Mouse (Mus musculus) cerebellum, adult 9-10 months (tissue): ENCODE data around the gene Vmn1r83.

Source experiments
- DNase-seq: peaks from one replicate; pipeline ENCODE4 v3.0.0; 2022

The Vmn1r83 gene

DNA sequence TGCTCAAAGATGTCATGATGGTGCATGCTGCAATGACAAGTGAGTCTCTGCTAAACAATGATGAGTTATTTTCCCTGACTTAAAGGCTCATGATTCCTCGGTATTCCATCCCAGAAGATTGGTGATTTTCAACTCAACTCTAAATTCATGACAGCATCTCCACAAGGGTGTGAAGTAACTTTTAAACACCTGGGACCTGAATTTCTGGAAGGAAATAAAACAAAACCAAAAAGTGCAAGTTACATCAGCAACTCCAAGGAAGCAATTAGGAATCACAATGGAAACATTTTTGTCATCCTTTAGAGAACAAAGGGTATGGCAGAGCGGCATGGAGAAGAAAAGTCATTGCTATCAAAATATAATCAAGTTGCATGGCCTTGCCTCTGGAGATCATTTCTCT lies at the start of gene Vmn1r83:
Vmn1r83 (minus strand) TSS at position 101 of the 400 bp plus-strand sequence.
- DNase-seq: no peak

DNA sequence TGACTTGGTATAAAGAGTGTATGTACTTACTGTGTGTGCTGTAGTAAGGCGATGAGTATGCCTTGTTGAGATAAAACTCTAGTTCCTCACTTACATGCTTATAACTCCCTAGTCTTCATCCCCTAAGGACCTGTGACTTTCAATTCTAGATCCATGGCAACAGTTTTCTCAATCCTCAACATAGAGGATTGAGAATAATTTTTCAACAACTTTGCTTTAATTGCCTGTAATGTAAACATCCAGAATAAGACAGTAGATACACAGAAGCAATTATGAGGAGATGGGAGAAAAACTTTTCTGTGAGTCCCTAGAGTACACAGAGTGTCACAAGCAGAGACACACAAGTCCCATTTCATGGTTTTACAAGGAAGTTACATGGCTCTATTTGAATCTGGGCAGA lies 39.9 kb upstream of the Vmn1r83 start, which contains the start of gene Vmn1r84:
Vmn1r84 (minus strand) TSS at position 101 of the 400 bp plus-strand sequence.
- no peak for DNase-seq

GRCm38 (mm10) chr7:12300130-12300529 lies 29.2 kb downstream of the Vmn1r83 start, which contains the start of gene Vmn1r82:
Gene Vmn1r82 (plus strand): TSS chr7:12300430.
- no peak for DNase-seq
